Mouse (Mus musculus) embryo, embryonic 11.5 days (tissue): Measurements from ENCODE around the gene Gm20388.
A peak's percentile ranks its signal among the peaks of the same experiment; 100 is the strongest.

ENCODE experiments used
- DNase-seq: peaks from one replicate; pipeline ENCODE4 v3.0.0-alpha.2; 2012; ENCODE audit warnings: low read depth, low spot score

Gm20388 gene

GRCm38 (mm10) chr8:120819906-120820305 lies 909.3 kb downstream of the Gm20388 start:
- DNase-seq: no peak

- DNase-seq: no peak
Observed at GRCm38 (mm10) chr8:120821399-120822170, 910.9 kb downstream of the Gm20388 start.

- DNase-seq: no peak
Observed at GRCm38 (mm10) chr8:120823331-120823730, 912.7 kb downstream of the Gm20388 start.

- DNase-seq: no peak
Observed at GRCm38 (mm10) chr8:120823887-120824286, 913.2 kb downstream of the Gm20388 start.

- DNase-seq: no peak
Observed at GRCm38 (mm10) chr8:120824638-120825037, 914.0 kb downstream of the Gm20388 start.

- peak; percentile 32 for DNase-seq
Observed at GRCm38 (mm10) chr8:120828279-120828678, 917.6 kb downstream of the Gm20388 start.

- no peak for DNase-seq
Observed at GRCm38 (mm10) chr8:120830661-120831060, 920.0 kb downstream of the Gm20388 start.

- peak; percentile 35 for DNase-seq
Observed at GRCm38 (mm10) chr8:120832022-120832421, 921.4 kb downstream of the Gm20388 start.

- no peak for DNase-seq
Observed at GRCm38 (mm10) chr8:120833196-120833595, 922.6 kb downstream of the Gm20388 start.

GRCm38 (mm10) chr8:120839031-120839430 lies 928.4 kb downstream of the Gm20388 start:
- DNase-seq: no peak

- no peak for DNase-seq
Observed at GRCm38 (mm10) chr8:120843084-120843483, 932.4 kb downstream of the Gm20388 start.

GRCm38 (mm10) chr8:120846018-120846417 lies 935.4 kb downstream of the Gm20388 start:
- DNase-seq: peak; percentile 38

GRCm38 (mm10) chr8:120847279-120847678 lies 936.6 kb downstream of the Gm20388 start:
- no peak for DNase-seq

- no peak for DNase-seq
Observed at GRCm38 (mm10) chr8:120847735-120848134, 937.1 kb downstream of the Gm20388 start.

GRCm38 (mm10) chr8:120848434-120848833 lies 937.8 kb downstream of the Gm20388 start:
- DNase-seq: no peak

- DNase-seq: no peak
Observed at GRCm38 (mm10) chr8:120851411-120851810, 940.8 kb downstream of the Gm20388 start.

GRCm38 (mm10) chr8:120859881-120860280 lies 949.2 kb downstream of the Gm20388 start:
- DNase-seq: no peak

- DNase-seq: no peak
Observed at GRCm38 (mm10) chr8:120860423-120861126, 949.9 kb downstream of the Gm20388 start.

- DNase-seq: no peak
Observed at GRCm38 (mm10) chr8:120863683-120864082, 953.0 kb downstream of the Gm20388 start.

GRCm38 (mm10) chr8:120867386-120867785 lies 956.7 kb downstream of the Gm20388 start:
- DNase-seq: no peak

- no peak for DNase-seq
Observed at GRCm38 (mm10) chr8:120872661-120873060, 962.0 kb downstream of the Gm20388 start.

GRCm38 (mm10) chr8:120876010-120876918 lies 965.6 kb downstream of the Gm20388 start:
- DNase-seq: no peak
